Mouse (Mus musculus): ENCODE measurements around the gene Etv2.

Etv2 gene

DNA sequence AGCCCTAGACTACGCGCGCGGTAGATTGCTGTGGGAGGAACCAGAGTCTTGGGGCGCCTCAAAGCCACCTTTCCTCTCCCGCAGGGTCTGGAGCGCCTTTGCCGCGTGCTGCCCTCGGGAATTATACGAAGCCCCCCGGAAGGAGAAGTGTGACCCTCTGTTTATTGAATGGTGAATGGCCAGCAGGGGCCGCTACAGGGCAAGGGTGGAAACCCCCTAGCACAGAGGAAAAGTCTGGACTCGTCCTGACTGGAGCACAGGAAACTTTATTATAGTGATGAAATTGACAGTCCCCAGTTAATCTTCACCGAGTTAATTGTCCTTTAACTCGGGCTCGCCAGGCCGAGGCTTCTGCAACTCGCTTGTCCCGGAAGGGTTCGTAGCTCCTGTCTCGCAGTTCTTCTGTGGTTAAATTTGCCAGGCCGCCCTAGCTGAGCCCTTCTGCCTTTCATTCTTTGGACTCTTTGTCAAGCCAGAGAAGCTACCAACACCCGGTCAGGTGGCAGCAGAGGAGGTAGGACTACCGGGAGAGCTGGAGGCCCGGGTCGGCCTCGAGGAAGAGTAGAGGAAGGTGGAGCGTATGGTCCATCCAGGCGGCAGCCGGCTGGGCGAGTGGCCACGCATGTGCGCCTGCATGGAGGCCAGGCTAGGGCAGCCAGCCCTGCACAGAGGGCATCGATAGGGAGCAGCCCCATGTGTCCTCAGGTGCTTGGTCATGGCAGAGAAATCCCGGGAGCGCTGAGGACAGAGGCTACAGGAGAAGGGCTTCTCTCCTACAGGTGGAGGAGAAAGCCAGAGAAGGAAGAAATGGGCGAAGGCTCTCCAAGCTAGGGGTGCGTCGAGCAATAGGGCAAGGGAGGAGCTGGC, 46.0 kb downstream of the Etv2 start:
- in situ Hi-C loops (cut with MboI, MseI): no loop called here

DNA sequence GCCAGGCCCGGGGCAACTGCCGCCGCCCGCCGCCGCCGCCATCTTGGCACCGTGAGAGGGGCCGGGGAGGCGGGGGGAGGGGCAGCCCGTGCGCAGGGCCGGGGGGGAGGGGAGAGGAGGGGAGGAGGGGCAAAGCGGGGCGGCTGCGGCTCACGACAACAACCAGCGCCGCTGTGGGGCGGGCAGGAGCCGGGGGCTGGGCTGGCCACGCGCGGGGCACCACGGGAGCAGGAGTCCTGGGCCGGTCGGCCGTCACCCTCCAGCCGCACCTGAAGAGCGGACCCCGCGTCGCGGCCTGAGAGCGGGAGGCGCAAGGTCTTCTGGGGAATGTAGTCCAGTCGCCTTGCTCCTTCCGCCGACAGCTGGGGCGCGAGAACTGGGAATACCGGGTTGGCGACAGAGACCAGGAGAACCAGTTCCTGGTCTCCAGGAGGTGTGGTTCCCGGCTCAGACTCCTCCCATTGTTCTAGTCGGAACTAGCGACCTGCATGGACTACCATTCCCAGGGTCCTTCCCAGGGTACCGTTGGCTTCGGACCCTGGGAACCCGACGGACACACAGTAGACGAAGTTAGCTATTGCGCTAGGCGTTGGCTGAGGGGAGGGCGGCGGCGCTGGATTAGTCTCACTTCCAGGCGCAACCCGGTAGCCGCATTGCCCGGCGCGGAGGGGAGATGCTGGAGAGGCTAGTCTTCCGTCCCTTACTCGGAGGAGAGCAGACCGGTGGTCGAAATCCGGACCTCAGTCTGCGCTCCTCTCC, 46.8 kb downstream of the Etv2 start, which contains the start of gene Kmt2b:
Gene Kmt2b, minus strand, starts transcription at position 51 of the 759 bp plus-strand sequence.
- in situ Hi-C loops (cut with MboI, MseI): no loop called here

DNA sequence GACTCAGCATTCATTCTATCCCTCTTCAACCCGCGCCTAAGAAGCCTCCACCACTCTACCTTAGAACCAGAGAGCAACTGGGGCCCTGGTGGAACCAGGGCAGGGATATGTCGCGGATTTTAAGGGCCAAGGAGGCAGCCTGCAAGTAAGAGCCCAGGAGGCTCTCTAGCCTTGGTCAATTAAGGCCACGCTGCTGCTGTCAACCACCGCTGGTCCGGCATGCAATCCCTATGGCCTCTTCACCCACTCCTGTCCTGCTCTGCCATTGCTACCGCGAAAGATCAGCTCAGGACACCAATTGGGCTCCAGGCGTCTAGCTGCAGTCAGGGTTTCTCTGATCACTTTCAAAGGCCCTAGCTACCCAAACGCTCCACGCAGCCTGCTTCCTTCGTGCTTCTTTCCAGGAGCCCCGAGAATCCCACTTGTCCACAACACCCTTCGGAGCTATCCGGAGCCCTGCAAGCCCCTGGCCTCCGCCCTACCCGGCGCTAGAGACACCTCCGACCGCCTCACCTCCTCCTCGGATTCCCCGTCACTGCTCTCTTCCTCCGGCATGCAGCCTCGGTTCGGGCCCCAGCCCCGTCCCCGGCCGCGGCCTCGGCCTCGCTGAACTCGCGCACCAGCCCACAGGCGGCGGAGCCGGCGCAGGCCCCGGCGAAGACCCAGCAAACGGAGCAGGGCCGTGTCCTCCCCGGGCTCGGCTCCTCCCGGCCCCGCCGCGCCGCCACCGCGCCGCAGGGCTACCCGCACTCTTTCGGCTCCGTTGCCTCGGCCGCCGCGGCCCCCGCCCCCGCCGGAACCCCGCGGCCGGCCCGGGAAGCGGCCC, 47.6 kb downstream of the Etv2 start:
- in situ Hi-C loops (cut with MboI, MseI): no loop called here

DNA sequence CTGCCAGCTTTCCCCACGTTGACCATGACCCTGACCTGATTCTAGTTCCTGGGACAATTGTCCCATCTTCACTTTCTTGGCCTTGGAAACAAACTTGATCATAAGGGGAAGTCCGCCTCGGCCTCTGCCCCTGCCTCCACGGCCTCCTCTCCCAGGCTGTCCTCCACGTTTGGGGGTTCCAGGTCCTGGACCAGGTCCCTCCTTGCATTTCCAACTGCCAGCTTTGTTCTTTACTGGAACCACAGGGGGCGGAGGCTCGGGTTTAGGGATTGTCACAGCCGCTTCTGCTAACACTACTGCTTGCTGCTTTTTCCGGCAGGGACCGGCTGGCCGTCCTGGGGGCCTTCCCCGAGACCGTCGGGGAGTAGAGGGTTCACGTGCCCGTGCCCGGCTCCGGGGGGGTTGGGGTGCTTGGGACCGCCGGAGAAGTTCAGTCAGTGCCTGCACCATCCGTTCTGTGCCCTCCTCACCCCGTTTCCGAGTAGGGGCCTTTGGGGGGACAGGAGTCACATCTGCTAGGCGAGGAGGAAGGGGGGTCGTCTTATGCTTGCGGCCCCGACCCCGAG, 49.1 kb downstream of the Etv2 start:
- in situ Hi-C loops (cut with MboI, MseI): no loop called here

DNA sequence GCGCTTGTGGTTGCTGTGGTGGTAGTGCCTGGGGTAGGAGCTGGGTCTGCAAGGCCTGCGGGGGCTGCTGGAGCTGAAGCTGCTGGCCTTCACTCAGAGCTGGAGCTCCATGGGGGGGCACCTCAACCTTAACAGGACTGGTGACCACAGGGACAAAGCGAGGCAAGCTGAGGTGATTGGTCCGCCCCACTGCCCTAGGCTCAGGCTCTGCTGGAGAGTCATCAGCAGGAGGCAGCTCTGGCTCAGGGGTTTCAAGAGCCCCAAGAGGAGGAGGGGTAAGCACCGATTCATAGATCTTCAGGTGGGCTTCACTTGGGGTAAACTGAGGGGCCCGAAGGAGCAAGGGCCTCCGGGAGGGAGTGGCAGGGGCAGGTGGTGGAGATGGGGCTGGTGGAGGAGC, 50.5 kb downstream of the Etv2 start:
- in situ Hi-C loops (cut with MboI, MseI): no loop called here

DNA sequence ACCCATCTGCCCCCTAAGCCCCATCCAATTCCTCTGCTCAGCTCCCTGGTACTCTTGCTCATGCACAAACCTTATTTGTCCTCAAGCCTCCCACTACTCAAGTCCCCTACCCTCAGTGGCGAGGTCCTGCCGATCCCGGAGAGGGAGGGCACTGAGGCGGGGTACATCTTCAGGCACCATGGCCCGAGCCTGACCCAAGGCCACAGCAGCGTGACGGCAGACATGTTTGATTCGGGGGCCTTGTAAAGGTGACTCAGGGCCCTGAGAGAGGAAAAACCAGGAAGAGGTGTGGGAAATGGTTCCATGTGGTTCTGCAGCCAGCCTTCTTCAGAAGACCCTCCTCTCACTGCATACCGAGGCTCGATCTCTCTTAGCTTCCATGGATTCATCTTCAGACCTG, 51.3 kb downstream of the Etv2 start:
- in situ Hi-C loops (cut with MboI, MseI): no loop called here

All from T-helper 17 cell (primary cell).